Mouse (Mus musculus) midbrain, embryonic 14.5 days (tissue): ENCODE data around the gene Olfr766-ps1. TPM values are rescaled to one million over a fixed set of nuclear protein-coding genes. Genes with fewer than 3 reads are reported as not detected.
"Not testable (repeated sequence)": the region's sequence is repeated elsewhere in the genome, so short reads cannot be mapped to it uniquely, and the experiment has no call there.

Experiments used
- ATAC-seq: fragments of 200-750 bp; cut with Nextera tagmentation; 2 replicates; pipeline ENCODE4 v1.8.0; 2017; ENCODE audit warnings: moderate number of reproducible peaks, moderate library complexity; ENCODE audit not compliant: low FRiP score, low TSS enrichment
- DNase-seq: peaks from one replicate; pipeline ENCODE4 v3.0.0-alpha.2; 2015
- H3K27ac ChIP-seq: fragments of 300-500 bp; sonication (generic); replicated peaks from 2 replicates; pipeline ENCODE4 v1.5.1; 2014; ENCODE audit warnings: mild to moderate bottlenecking, low read depth, low read length, moderate library complexity
- H3K27me3 ChIP-seq: fragments of 300-500 bp; sonication (generic); 2 replicates; pipeline ENCODE4 v1.6.1; 2014; ENCODE audit warnings: low read length, control low read depth, mixed read lengths; ENCODE audit not compliant: control insufficient read depth, insufficient read depth
- H3K36me3 ChIP-seq: fragments of 300-500 bp; sonication (generic); 2 replicates; pipeline ENCODE4 v1.6.1; 2014; ENCODE audit warnings: low read length, control low read depth; ENCODE audit not compliant: control insufficient read depth, insufficient read depth
- H3K4me1 ChIP-seq: fragments of 300-500 bp; sonication (generic); 2 replicates; pipeline ENCODE4 v1.6.1; 2014; ENCODE audit warnings: mild to moderate bottlenecking, antibody characterized with exemption, low read length, control low read depth; ENCODE audit not compliant: control insufficient read depth, insufficient read depth
- H3K4me2 ChIP-seq: fragments of 300-500 bp; sonication (generic); 2 replicates; pipeline ENCODE4 v1.6.1; 2014; ENCODE audit warnings: mild to moderate bottlenecking, low read length, moderate library complexity
- H3K4me3 ChIP-seq: fragments of 300-500 bp; sonication (generic); replicated peaks from 2 replicates; pipeline ENCODE4 v1.5.1; 2014; ENCODE audit warnings: low read depth, low read length
- H3K9ac ChIP-seq: fragments of 300-500 bp; sonication (generic); replicated peaks from 2 replicates; pipeline ENCODE4 v1.6.1; 2014; ENCODE audit warnings: mild to moderate bottlenecking, low read length, moderate library complexity
- H3K9me3 ChIP-seq: fragments of 300-500 bp; sonication (generic); 2 replicates; pipeline ENCODE4 v1.6.1; 2016; ENCODE audit warnings: low read length, control low read depth, mixed read lengths; ENCODE audit not compliant: control insufficient read depth
- WGBS: fragments of 180-500 bp; shearing (Covaris S2); extraction: QIAGEN DNeasy Blood & Tissue Kit; methylation state at CpG from one replicate; pipeline ENCODE4 v1.1.7; 2014; 5-methylcytosine and 5-hydroxymethylcytosine counted together
- polyA plus RNA-seq: library from polyadenylated mRNA; unstranded; fragments of >200 nt; fragmentation: Nextera tagmentation; extraction: Ambion mirVana; gene quantifications from 2 replicates; pipeline ENCODE4 v1.2.1, GENCODE M21; 2014

Gene Olfr766-ps1
- polyA plus RNA-seq: not detected in 2 replicates

GRCm38 (mm10) chr10:129068877-129069276 lies at the start of gene Olfr766-ps1:
Olfr766-ps1 (minus strand) TSS chr10:129068977.
- WGBS: 90% methylated on average over 2 of the region's 2 CpGs
- Histone ChIP-seq H3K4me3 (no peak within 1 kb of the TSS), H3K4me1 (no peaks in the 10 kb centered on the region), H3K36me3 (no peaks in the 10 kb centered on the region), H3K27ac (no peak within 1 kb of the TSS), H3K9me3 (no peaks in the 10 kb centered on the region), H3K4me2 (no peak within 1 kb of the TSS), H3K9ac (no peak within 1 kb of the TSS), H3K27me3 (no peaks in the 10 kb centered on the region)
- DNase-seq (no peak), ATAC-seq (no peak)

- ATAC-seq (no peak), DNase-seq (no peak)
- H3K4me1 ChIP-seq: no peaks in the 10 kb centered on the region
- no peak within 1 kb of the TSS for H3K4me2 ChIP-seq
- H3K4me3 ChIP-seq: no peak within 1 kb of the TSS
- H3K27me3 ChIP-seq: no peaks in the 10 kb centered on the region
- 86% methylated on average over 2 of the region's 2 CpGs for WGBS
- no peak within 1 kb of the TSS for H3K9ac ChIP-seq
- H3K27ac ChIP-seq: no peak within 1 kb of the TSS
- H3K9me3 ChIP-seq: no peaks in the 10 kb centered on the region
- H3K36me3 ChIP-seq: no peaks in the 10 kb centered on the region
Observed at GRCm38 (mm10) chr10:129117761-129118160, 49.0 kb upstream of the Olfr766-ps1 start, which contains the start of gene Olfr769. Olfr769 (minus strand) TSS chr10:129117861.

- WGBS: 96% methylated on average over 3 of the region's 3 CpGs
- DNase-seq: no peak
Observed at GRCm38 (mm10) chr10:129115146-129115545, 46.4 kb upstream of the Olfr766-ps1 start.

GRCm38 (mm10) chr10:129101231-129101630 lies 32.5 kb upstream of the Olfr766-ps1 start:
- DNase-seq (no peak), ATAC-seq (no peak)
- no peaks in the 10 kb centered on the region for H3K4me1 ChIP-seq
- H3K9me3 ChIP-seq: no peaks in the 10 kb centered on the region
- no peaks in the 10 kb centered on the region for H3K27me3 ChIP-seq
- H3K4me2 ChIP-seq: no peak overlapping the region
- H3K4me3 ChIP-seq: no peak overlapping the region
- no peak overlapping the region for H3K9ac ChIP-seq
- H3K27ac ChIP-seq: no peak overlapping the region
- H3K36me3 ChIP-seq: no peaks in the 10 kb centered on the region
- WGBS: 36% methylated on average over 3 of the region's 3 CpGs

More at GRCm38 (mm10) chr10:129115146-129115545, 46.4 kb upstream of the Olfr766-ps1 start:
- no peaks in the 10 kb centered on the region for H3K9me3 ChIP-seq
- no peak overlapping the region for H3K4me2 ChIP-seq
- no peak overlapping the region for H3K4me3 ChIP-seq
- no peaks in the 10 kb centered on the region for H3K4me1 ChIP-seq
- no peak overlapping the region for H3K27ac ChIP-seq
- no peaks in the 10 kb centered on the region for H3K27me3 ChIP-seq
- H3K36me3 ChIP-seq: no peaks in the 10 kb centered on the region
- ATAC-seq: no peak
- H3K9ac ChIP-seq: no peak overlapping the region

- DNase-seq (no peak), ATAC-seq (no peak)
- Histone ChIP-seq H3K4me2 (no peak within 1 kb of the TSS), H3K27me3 (no peaks in the 10 kb centered on the region), H3K27ac (no peak within 1 kb of the TSS), H3K9me3 (no peaks in the 10 kb centered on the region), H3K4me3 (no peak within 1 kb of the TSS), H3K36me3 (no peaks in the 10 kb centered on the region), H3K4me1 (no peaks in the 10 kb centered on the region), H3K9ac (no peak within 1 kb of the TSS)
- 82% methylated on average over 1 of the region's 1 CpGs for WGBS
Observed at GRCm38 (mm10) chr10:129099275-129099674, 30.5 kb upstream of the Olfr766-ps1 start, which contains the start of gene Olfr768. Olfr768 (minus strand) TSS chr10:129099375.

GRCm38 (mm10) chr10:129082810-129083209 lies 14.0 kb upstream of the Olfr766-ps1 start, which contains the start of gene Olfr767:
Olfr767 (minus strand) TSS chr10:129082910.
- H3K4me1 ChIP-seq, DNase-seq, ATAC-seq, H3K4me3 ChIP-seq, H3K27ac ChIP-seq, H3K9ac ChIP-seq, H3K9me3 ChIP-seq, H3K27me3 ChIP-seq, H3K4me2 ChIP-seq, H3K36me3 ChIP-seq: not testable (repeated sequence)

- not testable (repeated sequence) for H3K27ac ChIP-seq, H3K27me3 ChIP-seq, H3K4me3 ChIP-seq, H3K4me2 ChIP-seq, H3K9me3 ChIP-seq, H3K9ac ChIP-seq, H3K4me1 ChIP-seq, H3K36me3 ChIP-seq, ATAC-seq, DNase-seq
Observed at GRCm38 (mm10) chr10:129049898-129050297, 18.9 kb downstream of the Olfr766-ps1 start, which contains the start of gene Olfr765. Olfr765 (minus strand) TSS chr10:129049998.

- H3K27ac ChIP-seq: no peak within 1 kb of the TSS
- no peaks in the 10 kb centered on the region for H3K27me3 ChIP-seq
- no peak within 1 kb of the TSS for H3K4me2 ChIP-seq
- 83% methylated on average over 3 of the region's 3 CpGs for WGBS
- H3K36me3 ChIP-seq: no peaks in the 10 kb centered on the region
- no peak for DNase-seq
- no peaks in the 10 kb centered on the region for H3K9me3 ChIP-seq
- ATAC-seq: no peak
- H3K4me3 ChIP-seq: no peak within 1 kb of the TSS
- no peak within 1 kb of the TSS for H3K9ac ChIP-seq
- H3K4me1 ChIP-seq: no peaks in the 10 kb centered on the region
Observed at GRCm38 (mm10) chr10:129039796-129040195, 29.0 kb downstream of the Olfr766-ps1 start, which contains the start of gene Olfr764-ps1. Olfr764-ps1 (minus strand) TSS chr10:129039896.

GRCm38 (mm10) chr10:129028343-129028742 lies 40.4 kb downstream of the Olfr766-ps1 start:
- Histone ChIP-seq H3K9me3 (no peaks in the 10 kb centered on the region), H3K9ac (no peak overlapping the region), H3K4me2 (no peak overlapping the region), H3K4me1 (no peaks in the 10 kb centered on the region), H3K27ac (no peak overlapping the region), H3K36me3 (no peaks in the 10 kb centered on the region), H3K4me3 (no peak overlapping the region), H3K27me3 (no peaks in the 10 kb centered on the region)
- no peak for ATAC-seq
- DNase-seq: no peak
- 83% methylated on average over 2 of the region's 2 CpGs for WGBS
